In the genomic region with DNA sequence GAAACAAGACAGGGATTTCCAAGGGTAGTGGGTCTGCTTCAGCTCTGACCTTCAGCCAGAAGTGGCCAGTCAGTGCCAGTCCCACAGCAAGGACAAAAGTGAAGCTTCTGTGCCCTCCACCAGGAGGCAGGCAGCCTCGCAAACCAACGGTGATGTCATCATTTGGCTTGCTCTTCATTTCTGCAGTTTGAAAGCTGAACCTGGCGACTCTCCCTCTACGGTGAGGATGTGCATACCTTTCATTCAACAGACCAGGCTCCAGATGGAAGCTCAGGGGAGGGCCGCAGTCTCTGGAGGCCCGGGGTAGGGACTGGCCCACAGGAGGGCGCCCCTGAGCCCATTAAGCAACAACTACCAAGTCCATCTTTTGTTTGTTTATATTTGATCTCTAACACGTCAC, we compare ENCODE assay signal across 8 mouse cellular contexts. TPM values are rescaled to one million over a fixed set of nuclear protein-coding genes. Genes with fewer than 3 reads are reported as not detected.
DNase-seq lines count a peak whose midpoint lies in the region; ATAC-seq and TF ChIP-seq lines count a peak whose summit lies in the region.

No protein-coding gene starts in this region.

- no peaks in the 10 kb centered on the region for H3K4me1 ChIP-seq in forebrain, embryonic 13.5 days
- peaks cover 5% of the 10 kb centered on the region; the same call in 1 of the 2 replicates for H3K4me1 ChIP-seq in heart, embryonic 16.5 days (ENCODE audit: control insufficient read depth, insufficient read depth, low read length)
- H3K4me1 ChIP-seq in liver, embryonic 16.5 days (ENCODE audit: control insufficient read depth, low read depth, low read length) = peaks cover 2% of the 10 kb centered on the region; the same call in 1 of the 2 replicates
- H3K4me1 ChIP-seq in neural tube, embryonic 14.5 days (ENCODE audit: control insufficient read depth, insufficient read depth, low read length) = no peaks in the 10 kb centered on the region
- peaks cover 4% of the 10 kb centered on the region for H3K4me1 ChIP-seq in testis, adult 2 months (ENCODE audit: control insufficient read depth, insufficient read depth, low read length)

- no peak for TF ChIP-seq POLR2A in brain, embryonic 14.5 days (IDR thresholded peaks at IDR 0.05; ENCODE audit: borderline replicate concordance, extremely low read depth, insufficient read depth, insufficient read length, poor library complexity, severe bottlenecking)
- TF ChIP-seq POLR2A in testis, adult 2 months (IDR thresholded peaks at IDR 0.05; ENCODE audit: control insufficient read depth, low read depth, low read length) = no peak

- H3K36me3 ChIP-seq in forebrain, embryonic 13.5 days (ENCODE audit: poor library complexity, severe bottlenecking) = no peaks in the 10 kb centered on the region
- H3K36me3 ChIP-seq in heart, embryonic 16.5 days (ENCODE audit: control insufficient read depth, insufficient read depth) = no peaks in the 10 kb centered on the region
- no peaks in the 10 kb centered on the region for H3K36me3 ChIP-seq in liver, embryonic 16.5 days (ENCODE audit: control insufficient read depth, insufficient read depth)
- H3K36me3 ChIP-seq in neural tube, embryonic 14.5 days (ENCODE audit: control insufficient read depth, insufficient read depth, low read length) = no peaks in the 10 kb centered on the region
- no peaks in the 10 kb centered on the region for H3K36me3 ChIP-seq in testis, adult 2 months (ENCODE audit: control insufficient read depth, insufficient read depth, low read length)

- no peak overlapping the region for H3K4me3 ChIP-seq in forebrain, embryonic 13.5 days
- no peak overlapping the region for H3K4me3 ChIP-seq in heart, embryonic 16.5 days (ENCODE audit: low read length)
- H3K4me3 ChIP-seq in liver, embryonic 16.5 days (ENCODE audit: low read depth, low read length) = no peak overlapping the region
- no peak overlapping the region for H3K4me3 ChIP-seq in neural tube, embryonic 14.5 days (ENCODE audit: low read depth, low read length)
- H3K4me3 ChIP-seq in testis, adult 2 months (ENCODE audit: control insufficient read depth, low read depth, low read length) = no peak overlapping the region; the same call in 1 of the 2 replicates

- no peaks in the 10 kb centered on the region for H3K9me3 ChIP-seq in forebrain, embryonic 13.5 days (replicated peaks)
- H3K9me3 ChIP-seq in heart, embryonic 16.5 days (replicated peaks; ENCODE audit: control insufficient read depth, low read length) = no peaks in the 10 kb centered on the region
- H3K9me3 ChIP-seq in liver, embryonic 16.5 days (replicated peaks; ENCODE audit: control insufficient read depth, low read length) = no peaks in the 10 kb centered on the region
- no peaks in the 10 kb centered on the region for H3K9me3 ChIP-seq in neural tube, embryonic 14.5 days (ENCODE audit: control insufficient read depth, low read length)

- peak; percentile 89 for DNase-seq in CD4-positive, CD25-positive, alpha-beta regulatory T cell, adult 2 months (ENCODE audit: low read depth, low spot score)
- DNase-seq in brain, embryonic 14.5 days (ENCODE audit: low read depth) = peak; percentile 89
- peak; percentile 84 to 88 for DNase-seq in kidney, postnatal 25 days

- peak; percentile 61 for TF ChIP-seq CTCF in brain, embryonic 14.5 days (IDR thresholded peaks at IDR 0.05; ENCODE audit: borderline replicate concordance, extremely low read depth, insufficient read depth, insufficient read length)
- TF ChIP-seq CTCF in testis, adult 2 months (IDR thresholded peaks at IDR 0.05; ENCODE audit: control insufficient read depth, insufficient read depth, insufficient replicate concordance, low read depth, low read length) = peak; percentile 64; the same call in 1 of the 2 replicates

- peak; percentile 65 for ATAC-seq in forebrain, embryonic 13.5 days
- ATAC-seq in heart, embryonic 16.5 days (replicated peaks; ENCODE audit: extremely low read depth, insufficient read depth, low FRiP score) = peak; percentile 90
- peak; percentile 54 for ATAC-seq in liver, embryonic 16.5 days (ENCODE audit: low read depth)
- ATAC-seq in neural tube, embryonic 14.5 days (ENCODE audit: low read depth) = no peak

- no peaks in the 10 kb centered on the region for H3K27me3 ChIP-seq in forebrain, embryonic 13.5 days
- H3K27me3 ChIP-seq in heart, embryonic 16.5 days (ENCODE audit: control insufficient read depth, insufficient read depth, low read length) = no peaks in the 10 kb centered on the region
- no peaks in the 10 kb centered on the region for H3K27me3 ChIP-seq in liver, embryonic 16.5 days (ENCODE audit: control insufficient read depth, insufficient read depth, low read depth, low read length)
- no peaks in the 10 kb centered on the region for H3K27me3 ChIP-seq in neural tube, embryonic 14.5 days (ENCODE audit: control insufficient read depth, insufficient read depth, low read length)
- H3K27me3 ChIP-seq in testis, adult 2 months (ENCODE audit: control insufficient read depth, insufficient read depth, low read length) = no peaks in the 10 kb centered on the region

- H3K9ac ChIP-seq in forebrain, embryonic 13.5 days = no peak overlapping the region
- no peak overlapping the region for H3K9ac ChIP-seq in heart, embryonic 16.5 days (ENCODE audit: low read length)
- H3K9ac ChIP-seq in liver, embryonic 16.5 days (ENCODE audit: low read depth, low read length) = no peak overlapping the region
- H3K9ac ChIP-seq in neural tube, embryonic 14.5 days (replicated peaks; ENCODE audit: low read depth, low read length) = no peak overlapping the region

- H3K27ac ChIP-seq in forebrain, embryonic 13.5 days = no peak overlapping the region
- H3K27ac ChIP-seq in heart, embryonic 16.5 days (ENCODE audit: low read length) = peak overlapping the region; percentile 64
- no peak overlapping the region for H3K27ac ChIP-seq in liver, embryonic 16.5 days (ENCODE audit: low read length)
- no peak overlapping the region for H3K27ac ChIP-seq in neural tube, embryonic 14.5 days (ENCODE audit: low read depth, low read length)
- no peak overlapping the region for H3K27ac ChIP-seq in testis, adult 2 months (ENCODE audit: control insufficient read depth, insufficient read depth, low read depth, low read length)

- no peak overlapping the region for H3K4me2 ChIP-seq in forebrain, embryonic 13.5 days
- peak overlapping the region; percentile 42 for H3K4me2 ChIP-seq in heart, embryonic 16.5 days (ENCODE audit: low read depth, low read length)
- no peak overlapping the region for H3K4me2 ChIP-seq in liver, embryonic 16.5 days (ENCODE audit: low read depth, low read length)
- H3K4me2 ChIP-seq in neural tube, embryonic 14.5 days (ENCODE audit: low read depth, low read length) = peak overlapping the region; percentile 12; the same call in 1 of the 2 replicates

- WGBS in forebrain, embryonic 13.5 days = 13% methylated on average over 8 of the region's 8 CpGs
- 2% methylated on average over 8 of the region's 8 CpGs for WGBS in heart, embryonic 16.5 days
- 17% methylated on average over 8 of the region's 8 CpGs for WGBS in liver, embryonic 16.5 days (ENCODE audit: insufficient replicate concordance)
- WGBS in neural tube, embryonic 14.5 days = 12% methylated on average over 8 of the region's 8 CpGs

RNA-seq across cellular contexts. Expression of gene Zfp148, which starts 43.5 kb away (rescaled TPM):
- 23.7 and 30.8 TPM in 2 replicates for polyA plus RNA-seq in brain, embryonic 14.5 days (2012; rRNA removed)
- polyA plus RNA-seq in forebrain, embryonic 13.5 days (2015; fragmentation: Nextera tagmentation; extraction: Ambion mirVana) = 66.6 and 66.7 TPM in 2 replicates
- polyA plus RNA-seq in heart, embryonic 16.5 days (2015; fragmentation: Nextera tagmentation; extraction: Ambion mirVana) = 40.7 and 41.5 TPM in 2 replicates
- 11.4 and 12.5 TPM in 2 replicates for polyA plus RNA-seq in liver, embryonic 16.5 days (2015; fragmentation: Nextera tagmentation; extraction: Ambion mirVana)
- polyA plus RNA-seq in neural tube, embryonic 14.5 days (2014; fragmentation: Nextera tagmentation; extraction: Ambion mirVana) = 46.1 and 49.1 TPM in 2 replicates
- polyA plus RNA-seq in testis, adult 2 months (2012; rRNA removed) = 4.6 and 5.4 TPM in 2 replicates

Comparison
In these comparisons a context has a peak if more than half of its experiments do, and no peak if none do; other contexts are left out.
1. H3K4me2 ChIP-seq: peak in heart, embryonic 16.5 days (single experiment) and neural tube, embryonic 14.5 days (single experiment); none in forebrain, embryonic 13.5 days (single experiment) and liver, embryonic 16.5 days (single experiment).
2. Peak in every context shown above with its lines, with median percentiles within 50 percentile points of each other: DNase-seq.